In genomic region chr7:34656632-34657031, GRCm38 (mm10) we compare ENCODE assay signal across 8 mouse cellular contexts. TPM values are rescaled to one million over a fixed set of nuclear protein-coding genes. Genes with fewer than 3 reads are reported as not detected.
A peak's percentile ranks its signal among the peaks of the same experiment; 100 is the strongest.
DNase-seq lines count a peak whose midpoint lies in the region; ATAC-seq lines count a peak whose summit lies in the region.

Gene Kctd15 (minus strand): TSS chr7:34656732.

- H3K4me1 ChIP-seq in forebrain, embryonic 10.5 days: peaks cover 44% of the 10 kb centered on the region
- H3K4me1 ChIP-seq in intestine, embryonic 14.5 days (replicated peaks; ENCODE audit: control insufficient read depth, insufficient read depth, low read length): peaks cover 9% of the 10 kb centered on the region; the same call in 1 of the 2 replicates
- H3K4me1 ChIP-seq in midbrain, embryonic 12.5 days: peaks cover 20% of the 10 kb centered on the region

- H3K27me3 ChIP-seq in forebrain, embryonic 10.5 days (ENCODE audit: poor library complexity, severe bottlenecking): 0 out of 2 replicates have a peak, but pooled peaks cover 4% of the 10 kb centered on the region
- no peaks in the 10 kb centered on the region for H3K27me3 ChIP-seq in intestine, embryonic 14.5 days (replicated peaks; ENCODE audit: control insufficient read depth, insufficient read depth, low read length)
- H3K27me3 ChIP-seq in midbrain, embryonic 12.5 days: 0 out of 2 replicates have a peak, but pooled peaks cover 4% of the 10 kb centered on the region

- H3K9me3 ChIP-seq in forebrain, embryonic 10.5 days: no peaks in the 10 kb centered on the region
- no peaks in the 10 kb centered on the region for H3K9me3 ChIP-seq in intestine, embryonic 14.5 days (ENCODE audit: control insufficient read depth, low read length)
- no peaks in the 10 kb centered on the region for H3K9me3 ChIP-seq in midbrain, embryonic 12.5 days

- peak within 1 kb of the TSS; percentile 96 for H3K9ac ChIP-seq in intestine, embryonic 14.5 days (ENCODE audit: low read length)
- H3K9ac ChIP-seq in midbrain, embryonic 12.5 days (replicated peaks): no peak within 1 kb of the TSS; the same call in 1 of the 2 replicates

- peak within 1 kb of the TSS; percentile 68 for H3K4me3 ChIP-seq in forebrain, embryonic 10.5 days
- peak within 1 kb of the TSS; percentile 71 for H3K4me3 ChIP-seq in intestine, embryonic 14.5 days (ENCODE audit: low read depth, low read length)
- H3K4me3 ChIP-seq in midbrain, embryonic 12.5 days: peak within 1 kb of the TSS; percentile 92

- 72% methylated on average over 5 of the region's 5 CpGs for WGBS in forebrain, embryonic 10.5 days
- 71% methylated on average over 5 of the region's 5 CpGs for WGBS in intestine, embryonic 14.5 days
- 64% methylated on average over 5 of the region's 5 CpGs for WGBS in midbrain, embryonic 12.5 days

- H3K36me3 ChIP-seq in forebrain, embryonic 10.5 days (replicated peaks): peaks cover 3% of the 10 kb centered on the region
- H3K36me3 ChIP-seq in intestine, embryonic 14.5 days (ENCODE audit: control insufficient read depth, insufficient read depth, low read length): no peaks in the 10 kb centered on the region
- H3K36me3 ChIP-seq in midbrain, embryonic 12.5 days: no peaks in the 10 kb centered on the region

- H3K4me2 ChIP-seq in intestine, embryonic 14.5 days (ENCODE audit: low read length): peak within 1 kb of the TSS; percentile 62
- peak within 1 kb of the TSS; percentile 88 for H3K4me2 ChIP-seq in midbrain, embryonic 12.5 days (replicated peaks)

- peak within 1 kb of the TSS; percentile 97 for H3K27ac ChIP-seq in forebrain, embryonic 10.5 days
- peak within 1 kb of the TSS; percentile 99 for H3K27ac ChIP-seq in intestine, embryonic 14.5 days (ENCODE audit: low read depth)
- peak within 1 kb of the TSS; percentile 99 for H3K27ac ChIP-seq in midbrain, embryonic 12.5 days (replicated peaks)

- DNase-seq in left cerebral cortex, adult 18-20 months (ENCODE audit: low spot score in 2 of 2): no peak
- DNase-seq in left cerebral cortex, adult 11 months (ENCODE audit: low spot score): no peak
- DNase-seq in forebrain, embryonic 10.5 days (ENCODE audit: extremely low spot score, low spot score): no peak
- no peak for DNase-seq in intestine, embryonic 14.5 days (ENCODE audit: low spot score)
- DNase-seq in MN1 (ENCODE audit: low spot score): no peak
- no peak for DNase-seq in right cerebral cortex, postnatal 14 days
- DNase-seq in adrenal gland, adult (ENCODE audit: inconsistent age in 2 of 2, low spot score in 1 of 2): no peak

- no peak for ATAC-seq in intestine, embryonic 14.5 days (replicated peaks; ENCODE audit: low FRiP score, low TSS enrichment, low read depth)
- ATAC-seq in midbrain, embryonic 12.5 days (ENCODE audit: low FRiP score, low read depth): no peak

RNA-seq across cellular contexts. Expression of gene Kctd15, which starts in this region (rescaled TPM):
- 10 to 100 TPM; 10.3 to 11.9 TPM for total RNA-seq in left cerebral cortex, adult 18-20 months (2021)
- polyA plus RNA-seq in forebrain, embryonic 10.5 days (2016; fragmentation: Nextera tagmentation; extraction: Ambion mirVana): 57.1 and 61.0 TPM in 2 replicates
- polyA plus RNA-seq in intestine, embryonic 14.5 days (2014; fragmentation: Nextera tagmentation; extraction: Ambion mirVana): 10.0 and 14.7 TPM in 2 replicates
- polyA plus RNA-seq in midbrain, embryonic 12.5 days (2016; fragmentation: Nextera tagmentation; extraction: Ambion mirVana): 35.4 and 35.8 TPM in 2 replicates
